Comparison of ENCODE assay signal across 40 mouse cellular contexts in the genomic region with DNA sequence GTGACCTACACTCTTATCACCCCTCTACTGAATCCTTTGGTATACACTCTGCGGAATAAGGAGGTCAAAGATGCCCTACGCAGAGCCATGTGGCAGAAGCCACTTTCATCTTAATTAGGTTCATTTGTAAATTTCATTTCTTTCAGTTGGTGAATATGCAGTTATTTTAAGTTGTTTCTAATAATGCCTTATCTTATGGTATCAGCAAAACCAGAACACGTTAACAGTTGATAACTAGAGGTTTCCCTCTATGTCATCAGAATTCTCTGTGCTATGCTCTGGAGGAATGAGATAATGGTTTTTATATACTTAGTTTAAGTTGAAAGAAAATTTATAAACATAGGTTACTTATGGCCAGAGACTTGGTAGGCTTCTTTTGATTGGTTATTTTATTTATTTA. TPM values are rescaled to one million over a fixed set of nuclear protein-coding genes. Genes with fewer than 3 reads are reported as not detected.
"Had no signal": no experiment of that assay in that cellular context is flagged by ENCODE, and none has a peak within 500 bp of the region (broad histone marks: within the 10 kb centered on the region; RNA-seq: fewer than 3 reads in every experiment).

No protein-coding gene starts in this region.

- H3K4me1 ChIP-seq: heart, embryonic 10.5 days; heart, embryonic 12.5 days; hindbrain, embryonic 10.5 days; hindbrain, embryonic 12.5 days; intestine, embryonic 15.5 days; limb, embryonic 10.5 days; limb, embryonic 12.5 days; liver, embryonic 12.5 days had no signal

- H3K27ac ChIP-seq: heart, embryonic 10.5 days; hindbrain, embryonic 10.5 days; hindbrain, embryonic 12.5 days; hindbrain, embryonic 14.5 days; intestine, embryonic 15.5 days; layer of hippocampus, adult 2 months; left cerebral cortex, adult 2 months; limb, embryonic 10.5 days; limb, embryonic 12.5 days; liver, embryonic 12.5 days; liver, embryonic 14.5 days had no signal

- H3K36me3 ChIP-seq: heart, embryonic 10.5 days; heart, embryonic 12.5 days; hindbrain, embryonic 10.5 days; hindbrain, embryonic 12.5 days; intestine, embryonic 15.5 days; limb, embryonic 10.5 days; limb, embryonic 12.5 days; liver, embryonic 12.5 days had no signal

- H3K4me3 ChIP-seq: heart, embryonic 10.5 days; heart, embryonic 12.5 days; hindbrain, embryonic 10.5 days; hindbrain, embryonic 12.5 days; intestine, embryonic 15.5 days; layer of hippocampus, adult 2 months; left cerebral cortex, adult 2 months; limb, embryonic 10.5 days; limb, embryonic 12.5 days; liver, embryonic 12.5 days had no signal

- H3K9me3 ChIP-seq: heart, embryonic 10.5 days; heart, embryonic 12.5 days; hindbrain, embryonic 10.5 days; hindbrain, embryonic 12.5 days; intestine, embryonic 15.5 days; limb, embryonic 10.5 days; limb, embryonic 12.5 days; liver, embryonic 12.5 days had no signal

- ATAC-seq: hindbrain, embryonic 16.5 days; inflammation-experienced regulatory T-cells, adult 6 months; intestine, embryonic 15.5 days; intestine, postnatal 0 days; liver, embryonic 12.5 days had no signal

- H3K27me3 ChIP-seq: heart, embryonic 12.5 days; hindbrain, embryonic 12.5 days; intestine, embryonic 15.5 days; limb, embryonic 12.5 days; liver, embryonic 12.5 days had no signal

- DNase-seq: gastrocnemius, postnatal 14 days; gastrocnemius, postnatal 36 days; heart, adult 18-20 months; heart, postnatal 10 days; heart, postnatal 4 days; kidney, adult 18-20 months; kidney, adult 8-10 months; kidney, postnatal 10 days; kidney, postnatal 25 days; kidney, postnatal 4 days had no signal

- H3K9ac ChIP-seq: heart, embryonic 12.5 days; hindbrain, embryonic 12.5 days; hindbrain, embryonic 14.5 days; intestine, embryonic 15.5 days; limb, embryonic 12.5 days; liver, embryonic 12.5 days; liver, embryonic 14.5 days had no signal

RNA-seq across cellular contexts. Expression of gene Olfr1404, which starts 4.3 kb away (rescaled TPM):
- total RNA-seq: gastrocnemius, adult 18-20 months; gastrocnemius, adult 8-10 months; gastrocnemius, postnatal 14 days; gastrocnemius, postnatal 36 days; heart, adult 18-20 months; heart, adult 8-10 months; heart, postnatal 10 days; heart, postnatal 25 days; heart, postnatal 4 days; layer of hippocampus, adult 2 months; layer of hippocampus, postnatal 10 days; layer of hippocampus, postnatal 25 days; left cerebral cortex, adult 2 months; left cerebral cortex, postnatal 14 days; left cerebral cortex, postnatal 36 days; liver, adult 2 months had no signal
- polyA plus RNA-seq: gonadal fat pad, adult 2 months; heart, embryonic 10.5 days; heart, embryonic 12.5 days; heart, embryonic 14.5 days; heart, embryonic 16.5 days; hindbrain, embryonic 10.5 days; hindbrain, embryonic 12.5 days; hindbrain, embryonic 14.5 days; hindbrain, embryonic 16.5 days; inflammation-experienced regulatory T-cells, adult 6 months; intestine, embryonic 15.5 days; intestine, postnatal 0 days; kidney, embryonic 14.5 days; kidney, embryonic 16.5 days; limb, embryonic 10.5 days; limb, embryonic 12.5 days; limb, embryonic 14.5 days; liver, adult 2 months; liver, embryonic 12.5 days; liver, embryonic 14.5 days had no signal

RNA-seq across cellular contexts. Expression of gene Fcer1a, which starts 10.5 kb away (rescaled TPM):
- total RNA-seq: gastrocnemius, postnatal 14 days; heart, adult 18-20 months; heart, adult 8-10 months; heart, postnatal 10 days; heart, postnatal 25 days; heart, postnatal 4 days; layer of hippocampus, adult 2 months; layer of hippocampus, postnatal 10 days; layer of hippocampus, postnatal 25 days; left cerebral cortex, adult 2 months; left cerebral cortex, postnatal 14 days; left cerebral cortex, postnatal 36 days; liver, adult 2 months had no signal
- polyA plus RNA-seq: gonadal fat pad, adult 2 months; heart, embryonic 10.5 days; heart, embryonic 12.5 days; heart, embryonic 14.5 days; heart, embryonic 16.5 days; hindbrain, embryonic 10.5 days; hindbrain, embryonic 12.5 days; hindbrain, embryonic 14.5 days; hindbrain, embryonic 16.5 days; inflammation-experienced regulatory T-cells, adult 6 months; intestine, embryonic 15.5 days; intestine, postnatal 0 days; kidney, embryonic 14.5 days; kidney, embryonic 16.5 days; limb, embryonic 10.5 days; limb, embryonic 12.5 days; liver, adult 2 months; liver, embryonic 12.5 days had no signal

RNA-seq across cellular contexts. Expression of gene Olfr218, which starts 18.9 kb away (rescaled TPM):
- total RNA-seq: gastrocnemius, adult 18-20 months; gastrocnemius, adult 8-10 months; gastrocnemius, postnatal 14 days; gastrocnemius, postnatal 36 days; heart, adult 18-20 months; heart, adult 8-10 months; heart, postnatal 10 days; heart, postnatal 25 days; heart, postnatal 4 days; layer of hippocampus, adult 2 months; layer of hippocampus, postnatal 10 days; layer of hippocampus, postnatal 25 days; left cerebral cortex, adult 2 months; left cerebral cortex, postnatal 14 days; left cerebral cortex, postnatal 36 days; liver, adult 2 months had no signal
- polyA plus RNA-seq: gonadal fat pad, adult 2 months; heart, embryonic 10.5 days; heart, embryonic 12.5 days; heart, embryonic 14.5 days; heart, embryonic 16.5 days; hindbrain, embryonic 10.5 days; hindbrain, embryonic 12.5 days; hindbrain, embryonic 14.5 days; hindbrain, embryonic 16.5 days; inflammation-experienced regulatory T-cells, adult 6 months; intestine, embryonic 15.5 days; intestine, postnatal 0 days; kidney, embryonic 14.5 days; kidney, embryonic 16.5 days; limb, embryonic 10.5 days; limb, embryonic 12.5 days; limb, embryonic 14.5 days; liver, adult 2 months; liver, embryonic 12.5 days; liver, embryonic 14.5 days had no signal

RNA-seq across cellular contexts. Expression of gene Olfr1406, which starts 26.0 kb away (rescaled TPM):
- total RNA-seq: gastrocnemius, adult 18-20 months; gastrocnemius, adult 8-10 months; gastrocnemius, postnatal 14 days; gastrocnemius, postnatal 36 days; heart, adult 18-20 months; heart, adult 8-10 months; heart, postnatal 10 days; heart, postnatal 25 days; heart, postnatal 4 days; layer of hippocampus, adult 2 months; layer of hippocampus, postnatal 10 days; layer of hippocampus, postnatal 25 days; left cerebral cortex, adult 2 months; left cerebral cortex, postnatal 14 days; left cerebral cortex, postnatal 36 days; liver, adult 2 months had no signal
- polyA plus RNA-seq: gonadal fat pad, adult 2 months; heart, embryonic 10.5 days; heart, embryonic 12.5 days; heart, embryonic 14.5 days; heart, embryonic 16.5 days; hindbrain, embryonic 10.5 days; hindbrain, embryonic 12.5 days; hindbrain, embryonic 14.5 days; hindbrain, embryonic 16.5 days; inflammation-experienced regulatory T-cells, adult 6 months; intestine, embryonic 15.5 days; intestine, postnatal 0 days; kidney, embryonic 14.5 days; kidney, embryonic 16.5 days; limb, embryonic 10.5 days; limb, embryonic 12.5 days; limb, embryonic 14.5 days; liver, adult 2 months; liver, embryonic 12.5 days; liver, embryonic 14.5 days had no signal

RNA-seq across cellular contexts. Expression of gene Olfr418, which starts 49.3 kb away (rescaled TPM):
- total RNA-seq: gastrocnemius, adult 18-20 months; gastrocnemius, adult 8-10 months; gastrocnemius, postnatal 14 days; gastrocnemius, postnatal 36 days; heart, adult 18-20 months; heart, adult 8-10 months; heart, postnatal 10 days; heart, postnatal 25 days; heart, postnatal 4 days; layer of hippocampus, adult 2 months; layer of hippocampus, postnatal 10 days; layer of hippocampus, postnatal 25 days; left cerebral cortex, adult 2 months; left cerebral cortex, postnatal 14 days; left cerebral cortex, postnatal 36 days; liver, adult 2 months had no signal
- polyA plus RNA-seq: gonadal fat pad, adult 2 months; heart, embryonic 10.5 days; heart, embryonic 12.5 days; heart, embryonic 14.5 days; heart, embryonic 16.5 days; hindbrain, embryonic 10.5 days; hindbrain, embryonic 12.5 days; hindbrain, embryonic 14.5 days; hindbrain, embryonic 16.5 days; inflammation-experienced regulatory T-cells, adult 6 months; intestine, embryonic 15.5 days; intestine, postnatal 0 days; kidney, embryonic 14.5 days; kidney, embryonic 16.5 days; limb, embryonic 10.5 days; limb, embryonic 12.5 days; limb, embryonic 14.5 days; liver, adult 2 months; liver, embryonic 12.5 days; liver, embryonic 14.5 days had no signal
